Mouse (Mus musculus): ENCODE measurements around the gene Srp9. TPM values are rescaled to one million over a fixed set of nuclear protein-coding genes. Genes with fewer than 3 reads are reported as not detected.

Gene Srp9
- total and polyA plus RNA-seq, 3 experiments: 29.4 to 47.6 (median 40.5) TPM

GRCm38 (mm10) chr1:182099062-182099461 lies 25.5 kb upstream of the Srp9 start:
- Histone ChIP-seq H3K36me3 (ENCODE audit: control insufficient read depth, insufficient read depth, low read length) (no peaks in the 10 kb centered on the region), H3K27ac (no peak overlapping the region), H3K4me1 (ENCODE audit: control insufficient read depth, insufficient read depth, low read length) (peaks cover 6% of the 10 kb centered on the region; the same call in 1 of the 2 replicates), H3K4me3 (no peak overlapping the region), H3K9ac (ENCODE audit: low read depth, low read length) (no peak overlapping the region), H3K79me2 (replicated peaks; ENCODE audit: control insufficient read depth, insufficient read depth, low read length) (no peaks in the 10 kb centered on the region), H3K27me3 (ENCODE audit: control insufficient read depth, insufficient read depth, low read length) (no peaks in the 10 kb centered on the region)
- DNase-seq: no peak
- TF ChIP-seq POLR2A (IDR thresholded peaks at IDR 0.05; ENCODE audit: insufficient read depth, low read depth, low read length): no peak
- no peak for TF ChIP-seq CTCF (IDR thresholded peaks at IDR 0.05)
- TF ChIP-seq EP300 (IDR thresholded peaks at IDR 0.05; ENCODE audit: insufficient read depth, low read depth, low read length): no peak
- intact Hi-C loops (cut with DNase I): no loop called here
- 58% methylated on average over 5 of the region's 5 CpGs for WGBS

DNA sequence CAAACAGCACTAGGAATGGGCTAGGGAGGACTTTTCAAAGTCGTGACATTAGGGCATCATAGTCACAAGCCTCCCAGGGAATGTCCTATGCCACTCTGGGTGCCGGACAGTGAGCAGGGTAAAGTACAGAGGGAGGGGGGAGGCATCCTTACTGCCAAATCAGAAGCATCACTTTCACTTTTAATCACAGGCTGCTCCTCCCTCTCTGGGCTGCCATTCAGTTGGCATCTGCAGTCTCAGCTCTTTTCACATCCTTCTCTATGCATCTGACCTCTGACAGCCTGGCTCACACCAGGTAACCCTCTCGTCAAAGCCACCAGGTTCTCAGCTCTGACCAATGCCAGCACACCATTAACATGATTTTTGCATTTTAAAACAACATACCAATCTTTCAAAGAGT lies 24.1 kb upstream of the Srp9 start:
- Histone ChIP-seq H3K9ac (ENCODE audit: low read depth, low read length) (no peak overlapping the region), H3K4me3 (no peak overlapping the region), H3K27ac (no peak overlapping the region), H3K4me1 (ENCODE audit: control insufficient read depth, insufficient read depth, low read length) (peaks cover 8% of the 10 kb centered on the region), H3K27me3 (ENCODE audit: control insufficient read depth, insufficient read depth, low read length) (no peaks in the 10 kb centered on the region), H3K36me3 (ENCODE audit: control insufficient read depth, insufficient read depth, low read length) (no peaks in the 10 kb centered on the region), H3K79me2 (replicated peaks; ENCODE audit: control insufficient read depth, insufficient read depth, low read length) (no peaks in the 10 kb centered on the region)
- TF ChIP-seq CTCF (IDR thresholded peaks at IDR 0.05): no peak
- WGBS: 68% methylated on average over 3 of the region's 3 CpGs
- intact Hi-C loops (cut with DNase I): no loop called here
- DNase-seq: no peak

- 54% methylated on average over 4 of the region's 4 CpGs for WGBS
- no peak overlapping the region for H3K4me3 ChIP-seq
- no peak overlapping the region for H3K9ac ChIP-seq (ENCODE audit: low read depth, low read length)
- H3K27me3 ChIP-seq (ENCODE audit: control insufficient read depth, insufficient read depth, low read length): no peaks in the 10 kb centered on the region
- peaks cover 6% of the 10 kb centered on the region for H3K4me1 ChIP-seq (ENCODE audit: control insufficient read depth, insufficient read depth, low read length)
- H3K79me2 ChIP-seq (replicated peaks; ENCODE audit: control insufficient read depth, insufficient read depth, low read length): no peaks in the 10 kb centered on the region
- TF ChIP-seq CTCF (IDR thresholded peaks at IDR 0.05) (no peak), POLR2A (IDR thresholded peaks at IDR 0.05; ENCODE audit: insufficient read depth, low read depth, low read length) (no peak), EP300 (IDR thresholded peaks at IDR 0.05; ENCODE audit: insufficient read depth, low read depth, low read length) (no peak)
- intact Hi-C loops (cut with DNase I): no loop called here
- H3K36me3 ChIP-seq (ENCODE audit: control insufficient read depth, insufficient read depth, low read length): no peaks in the 10 kb centered on the region
- no peak overlapping the region for H3K27ac ChIP-seq
- DNase-seq: no peak
Measured at GRCm38 (mm10) chr1:182101468-182101867, 23.1 kb upstream of the Srp9 start.

DNA sequence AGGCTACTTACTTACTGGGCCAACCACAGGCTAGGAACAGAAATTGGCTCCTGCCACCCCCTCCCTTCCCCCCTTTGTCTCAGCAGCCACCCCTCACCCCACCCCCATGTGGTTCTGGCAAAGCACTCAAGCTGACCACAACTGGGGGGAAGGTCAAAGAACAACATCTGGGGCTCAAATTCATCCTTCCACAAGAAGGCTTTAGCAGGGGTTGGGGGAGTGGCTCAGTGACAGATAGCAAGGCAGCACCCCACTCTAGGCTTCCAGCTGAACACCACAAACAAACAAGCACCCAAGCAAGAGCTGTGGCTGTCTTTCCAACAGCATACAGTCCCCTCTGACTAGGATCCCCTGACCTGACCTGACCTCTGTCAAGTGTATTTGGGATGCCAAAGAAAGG lies 21.8 kb upstream of the Srp9 start:
- H3K9ac ChIP-seq (ENCODE audit: low read depth, low read length): no peak overlapping the region
- peak overlapping the region; percentile 57 for H3K27ac ChIP-seq
- intact Hi-C loops (cut with DNase I): no loop called here
- DNase-seq: peak in 1 of 2 experiments; percentile 28
- H3K4me1 ChIP-seq (ENCODE audit: control insufficient read depth, insufficient read depth, low read length): peaks cover 6% of the 10 kb centered on the region
- H3K79me2 ChIP-seq (replicated peaks; ENCODE audit: control insufficient read depth, insufficient read depth, low read length): no peaks in the 10 kb centered on the region
- no peaks in the 10 kb centered on the region for H3K27me3 ChIP-seq (ENCODE audit: control insufficient read depth, insufficient read depth, low read length)
- H3K36me3 ChIP-seq (ENCODE audit: control insufficient read depth, insufficient read depth, low read length): no peaks in the 10 kb centered on the region
- H3K4me3 ChIP-seq: no peak overlapping the region
- TF ChIP-seq EP300 (IDR thresholded peaks at IDR 0.05; ENCODE audit: insufficient read depth, low read depth, low read length) (0 out of 2 replicates have a peak, but pooled peaks have one; percentile 39), CTCF (IDR thresholded peaks at IDR 0.05) (no peak)

- H3K4me3 ChIP-seq: no peak overlapping the region
- H3K27ac ChIP-seq: peak overlapping the region; percentile 74
- no peak overlapping the region for H3K9ac ChIP-seq (ENCODE audit: low read depth, low read length)
- no peaks in the 10 kb centered on the region for H3K79me2 ChIP-seq (replicated peaks; ENCODE audit: control insufficient read depth, insufficient read depth, low read length)
- peak; percentile 44 to 63 for DNase-seq
- no peaks in the 10 kb centered on the region for H3K27me3 ChIP-seq (ENCODE audit: control insufficient read depth, insufficient read depth, low read length)
- WGBS: 60% methylated on average over 11 of the region's 11 CpGs
- TF ChIP-seq POLR2A (IDR thresholded peaks at IDR 0.05; ENCODE audit: insufficient read depth, low read depth, low read length): no peak
- no peak for TF ChIP-seq CTCF (IDR thresholded peaks at IDR 0.05)
- TF ChIP-seq EP300 (IDR thresholded peaks at IDR 0.05; ENCODE audit: insufficient read depth, low read depth, low read length): peak; percentile 83
- H3K4me1 ChIP-seq (ENCODE audit: control insufficient read depth, insufficient read depth, low read length): peaks cover 6% of the 10 kb centered on the region
- intact Hi-C loops (cut with DNase I): no loop called here
- no peaks in the 10 kb centered on the region for H3K36me3 ChIP-seq (ENCODE audit: control insufficient read depth, insufficient read depth, low read length)
Measured at GRCm38 (mm10) chr1:182103436-182103835, 21.1 kb upstream of the Srp9 start.

DNA sequence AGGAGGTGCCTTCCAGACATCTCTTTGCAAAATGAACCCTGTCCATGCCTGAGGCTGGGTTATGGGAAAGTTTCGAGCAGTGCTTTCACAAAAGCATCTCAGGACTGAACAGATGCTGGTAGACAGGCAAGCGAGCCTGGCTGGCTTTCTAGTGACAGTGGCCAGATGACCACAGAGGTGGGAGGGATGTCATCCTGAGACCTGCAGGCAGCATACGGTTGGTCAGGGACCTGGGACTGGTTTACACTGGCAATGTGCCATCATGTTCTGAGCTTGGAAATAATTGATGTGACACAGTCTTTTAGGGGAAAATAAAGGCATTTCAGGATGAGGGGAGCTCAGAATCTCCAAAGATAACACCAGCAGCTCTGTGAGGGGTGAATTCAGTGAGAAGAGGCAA lies 19.5 kb upstream of the Srp9 start:
- no peaks in the 10 kb centered on the region for H3K27me3 ChIP-seq (ENCODE audit: control insufficient read depth, insufficient read depth, low read length)
- H3K36me3 ChIP-seq (ENCODE audit: control insufficient read depth, insufficient read depth, low read length): no peaks in the 10 kb centered on the region
- TF ChIP-seq EP300 (IDR thresholded peaks at IDR 0.05; ENCODE audit: insufficient read depth, low read depth, low read length) (no peak), POLR2A (IDR thresholded peaks at IDR 0.05; ENCODE audit: insufficient read depth, low read depth, low read length) (no peak), CTCF (IDR thresholded peaks at IDR 0.05) (no peak)
- H3K79me2 ChIP-seq (replicated peaks; ENCODE audit: control insufficient read depth, insufficient read depth, low read length): no peaks in the 10 kb centered on the region
- no peak for DNase-seq
- H3K4me1 ChIP-seq (ENCODE audit: control insufficient read depth, insufficient read depth, low read length): peaks cover 7% of the 10 kb centered on the region
- no peak overlapping the region for H3K4me3 ChIP-seq
- intact Hi-C loops (cut with DNase I): no loop called here
- H3K9ac ChIP-seq (ENCODE audit: low read depth, low read length): no peak overlapping the region
- no peak overlapping the region; the same call in 1 of the 2 replicates for H3K27ac ChIP-seq
- WGBS: 57% methylated on average over 3 of the region's 3 CpGs

All from heart, adult 2 months (tissue).